Mouse (Mus musculus) liver, postnatal 0 days (tissue): ENCODE data around the gene Tbc1d8.

ENCODE experiments used
- CTCF ChIP-seq: sonication (generic); IDR thresholded peaks from 2 replicates; pipeline ENCODE4 v1.5.1; 2016; ENCODE audit warnings: antibody characterized with exemption, low read depth
- EP300 ChIP-seq: IDR thresholded peaks from 2 replicates; pipeline ENCODE4 v1.6.1; 2016; ENCODE audit warnings: antibody characterized with exemption, low read depth, mild to moderate bottlenecking

DNA sequence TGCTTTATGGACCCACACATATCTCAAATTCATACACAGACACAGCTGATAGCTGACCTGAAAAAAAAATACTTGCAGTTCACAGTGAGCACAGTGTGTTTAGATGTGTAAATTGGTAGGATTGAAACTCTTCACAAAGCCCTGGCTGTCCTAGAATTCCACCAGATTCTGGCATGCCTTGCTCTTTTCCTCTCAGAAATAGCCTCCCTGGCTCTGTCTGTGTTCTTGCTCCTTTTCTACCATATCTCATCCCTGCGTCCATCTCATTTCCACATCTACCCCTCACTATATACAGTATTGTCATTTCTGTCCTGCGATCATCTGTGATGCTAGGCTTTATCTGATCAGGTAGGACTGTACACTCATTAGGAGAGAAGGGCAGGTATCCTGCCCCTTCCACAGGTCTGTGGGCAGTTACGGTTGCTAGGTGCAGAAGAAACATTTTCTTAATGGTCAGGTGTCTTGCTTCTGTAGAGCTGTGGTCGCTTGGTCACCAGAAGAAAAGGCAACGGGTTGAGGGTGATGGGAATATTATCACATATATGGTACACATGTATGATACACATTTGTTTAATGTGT lies 104.2 kb downstream of the Tbc1d8 start:
- TF ChIP-seq CTCF (no peak), EP300 (no peak)
